Mouse (Mus musculus): ENCODE measurements at regions not wholly inside any gene's neighbourhood (a gene's known extent, or its start where the extent isn't known, plus 50 kb on each side); places are given as distances from the start of the nearest gene placed in this dataset.

DNA sequence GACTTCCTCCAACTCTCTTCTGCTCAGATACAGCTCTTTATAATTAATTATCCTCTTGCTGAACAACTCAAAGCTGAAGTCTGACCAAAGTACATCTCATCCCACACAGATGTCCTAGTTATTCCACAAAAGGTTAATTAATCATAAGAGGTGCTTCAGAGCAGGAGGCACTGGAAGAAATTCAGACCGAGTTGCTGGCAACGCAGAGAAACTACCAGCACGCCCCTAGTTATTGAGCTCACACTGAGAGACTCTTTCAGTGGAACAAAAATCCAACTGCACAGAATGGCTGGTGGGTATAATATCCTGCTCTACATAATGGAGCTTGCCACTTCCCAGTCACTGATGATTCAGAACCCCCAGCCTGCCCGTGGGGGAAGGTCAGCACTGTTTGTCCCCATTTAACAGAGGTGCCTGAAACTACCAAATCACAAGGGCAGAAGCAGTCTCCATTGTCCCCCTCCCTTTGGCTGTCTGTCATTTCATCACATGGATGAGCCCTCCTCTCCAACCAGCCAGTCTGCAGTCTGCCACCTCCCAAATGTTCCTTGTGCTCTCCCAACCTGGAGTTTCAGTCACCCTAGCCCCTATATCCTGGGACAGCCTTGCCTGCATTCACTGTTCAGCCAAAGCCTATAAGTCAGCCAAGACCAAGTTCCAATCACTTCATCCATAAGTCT, 170.3 kb upstream of the Creb1 start:
- DNase-seq (ENCODE audit: low read depth, low spot score), result no peak

DNA sequence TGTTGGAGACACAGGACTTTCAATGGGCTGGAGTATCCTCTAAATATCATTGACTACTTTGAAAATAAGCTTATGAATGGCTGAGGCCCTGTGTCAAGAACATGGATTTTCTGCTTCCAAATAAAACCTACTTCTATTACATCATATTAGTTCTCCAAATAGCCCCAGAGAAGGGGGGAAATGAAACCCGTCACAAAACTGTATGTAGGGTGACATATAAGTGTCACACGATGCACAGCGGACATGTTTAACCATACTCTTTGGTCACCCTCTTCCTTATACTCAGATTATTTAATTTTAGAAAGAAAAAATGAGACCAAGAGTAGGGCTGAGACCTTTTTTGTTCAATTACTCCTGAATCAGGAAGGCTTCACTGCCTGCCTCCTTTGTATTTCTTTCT, 189.2 kb upstream of the Creb1 start:
- no peak for DNase-seq (ENCODE audit: low read depth, low spot score)

- no peak for DNase-seq (ENCODE audit: low read depth, low spot score)
These were observed 190.8 kb upstream of the Creb1 start for GRCm38 (mm10) chr1:64341596-64341995.

DNA sequence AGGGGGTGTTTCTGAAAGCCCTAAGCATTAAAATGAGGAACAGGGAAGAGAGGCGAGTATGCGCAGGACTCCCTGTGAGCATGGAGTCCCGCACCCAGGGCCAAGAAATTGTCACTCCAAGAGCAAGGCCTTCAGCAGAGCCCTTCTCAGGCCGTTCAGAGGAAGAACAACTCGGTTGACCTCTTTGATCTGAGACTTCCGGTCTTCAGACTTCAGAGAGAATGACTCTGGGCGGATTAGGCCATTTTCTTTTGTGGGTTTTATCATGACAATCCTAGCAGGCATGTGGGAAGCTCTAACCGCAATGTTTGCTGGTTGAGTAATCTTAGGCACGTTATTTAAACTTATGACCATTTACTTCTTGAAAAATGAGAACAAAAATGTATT, 193.9 kb upstream of the Creb1 start:
- no peak for DNase-seq (ENCODE audit: low read depth, low spot score)

- DNase-seq (ENCODE audit: low read depth, low spot score), result no peak
These were observed 194.5 kb upstream of the Creb1 start for GRCm38 (mm10) chr1:64337619-64338574.

- no peak for DNase-seq (ENCODE audit: low read depth, low spot score)
These were observed 200.9 kb upstream of the Creb1 start for GRCm38 (mm10) chr1:64331566-64331965.

DNA sequence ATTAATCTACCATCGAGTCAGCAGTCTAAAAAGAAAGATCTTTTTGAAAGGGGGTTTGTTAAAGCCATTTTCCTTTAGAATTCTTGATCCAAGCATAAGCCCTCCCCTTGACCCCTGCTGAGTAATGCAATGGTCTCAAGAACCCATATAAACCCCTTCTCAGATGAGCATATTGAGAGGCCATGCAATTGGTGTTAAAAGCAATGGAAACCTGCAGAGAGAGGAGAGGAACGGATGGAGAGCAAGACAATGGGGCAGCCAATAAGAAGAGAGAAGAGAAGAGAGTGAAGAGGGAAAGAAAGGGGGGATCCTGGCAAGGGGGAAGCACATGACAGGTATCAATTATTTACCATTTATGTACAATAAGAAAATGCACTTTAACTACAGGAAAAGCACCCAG, 201.7 kb upstream of the Creb1 start:
- no peak for DNase-seq (ENCODE audit: low read depth, low spot score)

DNA sequence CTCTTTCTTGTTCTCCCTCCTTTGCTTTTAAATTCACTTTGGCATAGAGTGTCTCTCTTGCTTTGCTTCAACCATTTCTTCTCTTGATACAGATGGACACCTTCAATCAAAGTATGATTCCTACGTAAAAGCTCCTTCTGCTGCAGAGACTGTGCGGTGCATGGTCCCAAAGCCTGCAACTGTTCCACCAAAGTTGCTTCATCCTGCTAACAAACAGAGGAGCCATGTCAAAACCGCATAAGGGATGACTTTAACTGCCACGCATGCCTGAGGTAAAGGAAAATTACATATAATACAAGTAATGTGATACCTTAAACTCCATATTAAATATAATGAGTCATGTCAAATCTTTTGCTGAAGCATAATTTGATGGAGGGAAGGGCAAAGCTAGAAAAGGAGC, 200.1 kb upstream of the Klf7 start:
- DNase-seq (ENCODE audit: low read depth, low spot score), result no peak

DNA sequence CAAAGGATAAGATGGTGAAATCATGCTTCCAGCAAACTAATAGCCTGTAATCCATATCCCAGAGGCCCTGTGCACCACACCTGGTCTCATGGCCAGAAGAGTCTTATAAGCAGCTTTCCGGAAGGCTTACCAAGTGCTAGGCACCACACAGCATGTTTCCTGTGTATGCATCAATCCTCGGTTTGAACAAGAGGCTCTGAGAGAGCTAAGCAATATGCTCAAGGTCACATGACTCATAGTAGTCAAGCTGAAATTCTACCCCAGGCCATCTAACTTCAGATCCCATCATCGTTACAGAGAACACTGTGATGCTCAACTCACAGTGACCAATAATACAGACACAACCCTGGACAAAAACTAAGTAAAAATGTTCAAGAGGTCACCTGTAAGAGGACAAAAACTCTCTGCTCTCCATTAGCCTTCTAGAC, 197.1 kb upstream of the Klf7 start:
- no peak for DNase-seq (ENCODE audit: low read depth, low spot score)

- DNase-seq (ENCODE audit: low read depth, low spot score), result no peak
These were observed 196.5 kb upstream of the Klf7 start for GRCm38 (mm10) chr1:64318440-64319154.

GRCm38 (mm10) chr1:64317032-64317636, 195.1 kb upstream of the Klf7 start:
- no peak for DNase-seq (ENCODE audit: low read depth, low spot score)

DNA sequence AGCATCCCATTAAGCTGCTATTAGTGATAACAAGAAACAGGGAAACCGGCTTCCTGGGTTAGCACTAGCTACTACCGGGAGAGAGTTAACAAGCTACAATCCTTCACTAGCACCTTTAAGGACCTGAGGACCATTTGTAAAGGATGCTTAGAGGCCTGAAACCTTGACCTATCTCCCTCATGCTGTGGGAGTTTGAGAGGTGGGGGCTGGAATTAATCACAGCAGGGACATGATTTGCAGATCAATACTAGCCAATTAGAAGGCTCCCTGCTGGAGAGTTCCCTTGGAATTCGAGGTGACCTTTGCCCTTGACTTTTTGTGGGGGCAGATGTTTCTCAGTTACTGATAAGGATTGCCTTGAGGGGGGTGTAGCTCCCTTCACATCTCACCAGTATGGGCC, 189.3 kb upstream of the Klf7 start:
- no peak for DNase-seq (ENCODE audit: low read depth, low spot score)

DNA sequence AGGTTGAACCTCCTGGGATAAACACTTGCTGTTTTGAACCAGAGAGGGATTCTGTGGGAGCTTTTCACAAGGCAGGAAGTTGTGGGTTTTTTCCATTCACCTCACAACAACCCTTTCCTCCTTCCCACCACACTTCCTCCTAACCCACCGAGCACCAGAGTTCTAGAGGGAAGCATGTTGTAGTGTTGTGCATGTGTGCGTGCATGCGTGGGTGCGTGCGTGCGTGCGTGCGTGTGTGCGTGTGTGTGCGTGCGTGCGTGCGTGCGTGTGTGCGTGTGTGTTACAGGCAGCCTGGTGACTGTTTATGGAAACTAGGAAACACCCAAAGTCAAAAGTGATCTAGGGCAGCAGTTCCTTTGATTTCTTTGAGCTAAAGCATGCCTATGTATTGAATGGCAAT, 186.5 kb upstream of the Klf7 start:
- no peak for DNase-seq (ENCODE audit: low read depth, low spot score)

DNA sequence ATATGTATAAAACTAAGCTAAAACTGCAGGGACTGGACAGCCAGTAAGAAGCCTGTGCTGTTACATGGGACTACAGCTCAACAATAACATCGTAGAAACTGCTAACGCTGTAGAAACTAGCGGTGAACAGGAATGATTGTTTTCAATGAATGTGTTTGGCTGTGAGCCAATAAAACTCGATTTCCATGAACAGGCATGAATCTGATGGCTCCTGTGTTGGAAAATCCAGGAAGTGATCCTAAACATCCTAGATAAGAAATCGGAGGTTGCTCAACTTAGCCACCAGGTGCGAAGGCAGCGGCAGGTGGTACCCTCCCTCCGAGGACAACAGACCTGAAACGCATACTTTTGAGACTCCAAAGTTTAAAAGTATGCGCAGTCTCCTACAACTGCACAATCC, 186.0 kb upstream of the Klf7 start:
- no peak for DNase-seq (ENCODE audit: low read depth, low spot score)

- DNase-seq (ENCODE audit: low read depth, low spot score), result no peak
These were observed 183.5 kb upstream of the Klf7 start for GRCm38 (mm10) chr1:64305427-64306213.

DNA sequence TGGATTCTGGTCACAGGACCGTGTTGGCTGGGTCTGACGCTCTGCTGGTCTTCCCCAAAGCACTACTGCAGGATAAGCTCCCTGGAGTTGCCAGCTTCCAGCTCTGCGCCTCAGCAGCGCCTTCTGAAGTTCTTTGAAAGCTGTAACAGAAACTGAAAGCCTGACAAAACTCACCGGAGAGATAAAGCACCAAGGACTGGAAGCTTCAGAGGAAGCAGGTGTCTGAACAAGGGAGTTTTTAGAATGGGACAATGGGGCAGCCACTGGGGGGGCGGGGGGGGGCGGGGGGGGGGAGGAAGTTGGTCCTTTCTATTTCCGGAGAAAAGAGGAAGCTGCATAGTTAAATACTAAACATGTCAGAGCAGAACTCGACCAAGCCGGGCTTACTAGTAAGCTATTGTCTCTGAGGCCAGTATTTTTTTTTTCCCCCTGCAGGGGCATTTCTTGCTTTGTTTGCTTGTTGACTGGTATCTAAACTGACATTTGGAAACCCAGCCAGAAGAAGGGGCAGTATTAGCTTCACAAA, 180.8 kb upstream of the Klf7 start:
- DNase-seq (ENCODE audit: low read depth, low spot score), result no peak

DNA sequence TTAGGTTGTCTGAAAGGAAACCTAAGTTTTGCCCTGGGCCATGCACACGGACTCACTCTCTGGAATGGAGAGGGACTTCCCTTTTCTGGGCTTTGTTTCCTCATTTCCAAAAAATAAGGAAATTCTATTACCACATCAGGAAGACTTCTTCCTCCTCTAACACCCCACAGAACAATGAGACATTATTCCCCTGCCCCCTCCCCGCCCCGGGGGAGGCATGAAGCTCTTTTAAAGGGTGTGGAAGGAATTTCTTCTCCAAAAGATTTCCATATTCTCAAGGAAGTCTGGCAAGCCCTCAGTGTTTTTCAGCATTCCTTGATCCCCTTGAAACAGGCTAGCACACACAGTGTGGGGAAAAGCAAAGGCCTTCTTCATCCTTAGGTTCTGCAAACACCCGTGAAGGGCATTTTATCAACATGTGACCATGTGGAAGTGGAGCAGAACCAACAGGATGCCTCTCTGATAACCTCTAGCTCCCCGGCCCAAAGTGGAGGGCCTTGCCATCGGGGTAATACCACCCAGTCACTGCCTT, 179.5 kb upstream of the Klf7 start:
- no peak for DNase-seq (ENCODE audit: low read depth, low spot score)

DNA sequence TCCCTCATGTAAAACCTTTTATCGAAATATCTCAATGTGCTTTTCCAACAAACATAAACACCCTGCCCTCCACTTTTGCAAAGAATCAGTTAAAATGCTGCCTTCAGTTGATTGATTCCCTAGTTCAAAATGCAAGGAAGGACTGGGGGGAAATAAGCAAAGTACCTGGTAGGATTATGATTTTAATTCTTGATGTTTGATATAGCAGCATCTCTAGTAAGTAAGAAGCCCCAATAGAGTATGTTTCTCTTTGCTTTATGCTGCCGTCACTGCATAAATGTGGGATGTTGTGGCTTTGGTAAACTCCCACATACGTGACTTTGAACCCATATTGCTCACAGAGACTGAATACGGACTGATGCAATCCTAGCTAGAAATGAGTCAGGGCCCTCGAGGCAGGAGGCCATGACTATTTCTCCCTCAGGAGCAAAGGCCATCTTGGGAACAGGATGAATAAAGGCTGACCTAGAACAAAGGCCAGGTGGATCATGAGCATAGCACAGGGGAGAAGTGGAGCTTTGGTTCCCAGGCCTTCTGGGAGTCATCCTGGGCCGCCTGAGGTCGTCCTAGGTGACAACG, 179.0 kb upstream of the Klf7 start:
- DNase-seq (ENCODE audit: low read depth, low spot score), result no peak

- DNase-seq (ENCODE audit: low read depth, low spot score), result no peak
These were observed 176.9 kb upstream of the Klf7 start for GRCm38 (mm10) chr1:64298950-64299349.

- DNase-seq (ENCODE audit: low read depth, low spot score), result no peak
These were observed 176.1 kb upstream of the Klf7 start for GRCm38 (mm10) chr1:64298188-64298587.

Measured in WW6 (cell line).